Mouse (Mus musculus) lung, adult 18-20 months (tissue): ENCODE data around the gene Ankrd52.

ENCODE experiments used
- DNase-seq, 2 experiments: peaks; one replicate each; pipeline ENCODE4 v3.0.0; 2022; ENCODE audit warnings: mixed read lengths in 2 of 2

Gene Ankrd52

DNA sequence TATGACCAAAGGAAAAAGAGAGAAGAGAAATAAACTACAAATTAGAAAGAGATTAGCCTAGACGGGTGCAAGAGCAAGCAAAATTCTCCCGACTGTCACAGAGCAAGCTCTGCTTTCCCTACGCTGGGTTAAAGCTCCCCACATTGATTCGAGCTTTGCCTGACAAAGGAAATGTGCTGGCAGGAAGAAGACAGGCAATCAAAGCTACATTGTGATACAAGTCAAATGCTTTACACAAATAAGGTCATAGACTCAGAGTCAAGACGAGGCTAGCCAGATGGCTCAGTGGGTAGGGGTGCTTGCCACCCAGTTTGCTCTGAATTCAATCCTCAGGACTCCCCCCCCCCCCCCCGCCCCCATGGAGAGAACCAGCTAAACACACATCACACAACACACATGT is 6.9 kb upstream of the Ankrd52 start:
- no peak for DNase-seq

DNA sequence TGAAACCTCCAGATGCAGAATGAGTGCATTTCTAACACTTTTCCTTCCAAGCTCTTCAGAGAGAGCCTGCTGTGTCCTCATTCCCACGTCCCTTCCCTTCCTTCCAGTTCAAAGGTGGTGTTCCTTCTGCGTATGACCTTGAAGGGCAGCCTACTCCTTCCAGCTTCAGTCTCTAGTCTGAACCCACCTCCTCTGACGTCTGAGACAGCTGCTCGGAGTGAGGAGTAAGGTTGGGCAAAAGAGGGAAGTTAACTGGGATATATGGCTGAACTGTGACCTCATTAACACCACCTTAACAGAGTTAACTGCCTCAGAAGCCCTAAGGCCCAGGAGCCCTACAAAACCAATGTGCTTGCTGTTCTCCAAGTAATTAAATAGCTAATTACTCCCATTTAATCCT is 6.3 kb upstream of the Ankrd52 start:
- DNase-seq: no peak

DNA sequence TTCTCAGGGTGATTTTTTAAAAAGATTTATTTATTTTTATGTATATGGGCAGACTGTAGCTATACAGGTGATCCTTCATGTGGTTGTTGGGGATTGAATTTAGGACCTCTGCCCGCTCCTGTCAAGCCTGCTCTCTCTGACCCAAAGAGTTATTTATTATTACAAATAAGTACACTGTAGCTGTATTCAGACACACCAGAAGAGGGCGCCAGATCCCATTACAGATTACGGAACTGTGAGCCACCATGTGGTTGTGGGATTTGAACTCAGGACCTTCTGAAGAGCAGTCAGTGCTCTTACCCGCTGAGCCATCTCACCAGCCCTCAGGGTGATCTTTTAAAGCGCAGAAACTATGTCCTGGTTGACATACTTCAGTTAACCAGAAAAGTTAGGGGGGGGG is 4.8 kb upstream of the Ankrd52 start:
- no peak for DNase-seq

DNA sequence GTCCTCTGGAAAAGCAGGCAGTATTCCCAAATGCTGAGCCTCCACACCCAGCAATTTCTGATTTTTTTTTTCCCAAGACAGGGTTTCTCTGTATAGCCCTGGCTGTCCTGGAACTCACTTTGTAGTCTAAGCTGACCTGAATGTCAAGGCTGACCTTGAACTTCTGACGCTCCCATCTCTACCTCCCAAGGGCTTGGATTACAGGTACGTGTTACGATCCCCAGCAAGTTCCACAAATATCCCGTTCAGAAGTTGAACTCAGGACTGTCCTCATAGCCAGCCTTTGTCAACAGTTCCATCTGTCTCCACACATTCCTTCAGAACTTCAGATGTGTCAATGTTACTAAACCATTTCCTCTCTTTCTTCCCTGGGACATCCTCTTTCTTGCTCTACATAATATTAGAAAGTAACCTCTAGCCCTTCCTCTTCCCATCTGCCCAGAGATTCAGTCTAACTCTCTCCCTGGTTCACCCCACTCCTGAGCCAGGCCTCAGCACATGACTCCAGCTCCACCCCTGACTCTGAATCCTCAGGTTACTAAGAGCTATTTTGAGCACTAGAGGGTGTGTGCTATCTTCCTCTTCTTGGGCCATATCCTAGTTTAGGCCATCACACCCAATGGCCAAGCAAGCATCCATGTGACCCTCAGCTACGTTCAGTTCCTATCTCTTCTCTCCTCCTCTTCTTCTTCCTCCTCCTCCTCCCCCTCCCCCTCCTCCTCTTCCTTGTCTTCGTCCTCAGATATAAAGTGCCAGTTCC is 3.7 kb upstream of the Ankrd52 start:
- DNase-seq: peak; percentile 39 to 48

DNA sequence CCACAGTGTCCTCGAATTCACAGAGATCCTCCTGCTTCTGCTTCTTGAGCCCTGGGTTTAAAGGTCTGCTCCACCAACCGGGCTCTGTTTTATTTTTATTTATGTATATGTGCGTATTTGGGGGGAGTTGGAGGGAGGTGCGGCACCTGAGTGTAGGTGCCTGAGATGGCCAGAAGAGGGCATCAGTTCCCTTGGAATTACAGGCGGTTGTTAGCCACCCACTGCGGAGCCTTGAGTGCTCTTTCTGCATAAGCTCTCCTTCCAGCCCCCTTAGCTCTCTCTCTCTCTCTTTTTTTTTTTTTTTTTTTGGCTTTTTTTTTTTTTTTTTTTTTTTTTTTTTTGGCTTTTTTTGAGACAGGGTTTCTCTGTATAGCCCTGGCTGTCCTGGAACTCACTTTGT is 2.5 kb upstream of the Ankrd52 start:
- no peak for DNase-seq

DNA sequence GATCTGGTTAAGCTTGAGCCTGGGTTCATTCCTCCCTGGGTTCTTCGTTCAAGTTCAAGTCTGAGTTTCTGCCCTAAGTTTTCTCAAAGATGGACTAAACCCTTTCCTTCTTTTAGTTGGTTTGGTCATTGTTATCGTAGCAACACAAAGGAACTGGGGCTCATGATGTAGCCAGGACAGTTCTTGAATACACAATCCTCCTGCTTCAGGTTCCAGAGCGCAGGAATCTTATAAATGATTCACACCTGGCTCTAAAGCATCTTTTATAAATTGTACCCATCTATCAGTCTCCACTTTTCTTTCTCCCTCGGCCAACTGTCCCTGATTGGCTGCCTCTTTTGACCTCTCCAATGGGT is 838 bp upstream of the Ankrd52 start:
- DNase-seq: no peak

DNA sequence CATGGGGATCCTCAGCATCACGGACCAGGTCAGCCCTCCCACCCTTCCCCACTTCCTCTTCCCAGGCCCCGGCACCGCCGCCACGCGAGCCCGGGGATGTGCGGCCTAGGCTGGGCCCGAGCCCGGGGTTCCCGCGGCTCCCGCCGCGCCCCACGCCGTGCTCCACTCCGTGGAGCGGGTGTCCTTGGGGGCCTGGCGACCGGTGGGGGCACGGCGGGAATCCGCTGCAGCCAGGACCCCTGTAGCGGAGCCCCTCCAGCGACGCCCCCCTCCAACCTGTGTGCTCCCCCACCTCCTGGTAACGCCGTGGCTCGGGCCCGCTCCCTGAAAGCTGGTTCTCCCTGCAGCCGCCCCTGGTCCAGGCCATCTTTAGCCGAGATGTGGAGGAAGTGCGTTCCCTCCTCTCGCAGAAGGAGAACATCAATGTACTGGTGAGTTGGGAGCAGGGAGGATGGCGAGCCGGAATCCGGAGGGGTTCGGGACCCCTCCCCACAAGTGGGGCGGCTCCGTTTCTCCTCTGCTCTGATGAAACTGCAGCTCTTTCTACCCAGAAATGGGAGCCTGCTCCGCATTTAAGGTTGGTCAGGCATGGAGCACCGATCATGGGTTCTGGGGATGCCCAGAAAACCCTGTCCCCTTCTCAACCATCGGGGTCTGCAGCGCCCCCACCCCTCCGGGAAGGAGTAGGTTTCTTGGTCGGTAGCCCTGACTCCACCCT is 466 bp downstream of the Ankrd52 start:
- DNase-seq: peak; percentile 26 to 30

DNA sequence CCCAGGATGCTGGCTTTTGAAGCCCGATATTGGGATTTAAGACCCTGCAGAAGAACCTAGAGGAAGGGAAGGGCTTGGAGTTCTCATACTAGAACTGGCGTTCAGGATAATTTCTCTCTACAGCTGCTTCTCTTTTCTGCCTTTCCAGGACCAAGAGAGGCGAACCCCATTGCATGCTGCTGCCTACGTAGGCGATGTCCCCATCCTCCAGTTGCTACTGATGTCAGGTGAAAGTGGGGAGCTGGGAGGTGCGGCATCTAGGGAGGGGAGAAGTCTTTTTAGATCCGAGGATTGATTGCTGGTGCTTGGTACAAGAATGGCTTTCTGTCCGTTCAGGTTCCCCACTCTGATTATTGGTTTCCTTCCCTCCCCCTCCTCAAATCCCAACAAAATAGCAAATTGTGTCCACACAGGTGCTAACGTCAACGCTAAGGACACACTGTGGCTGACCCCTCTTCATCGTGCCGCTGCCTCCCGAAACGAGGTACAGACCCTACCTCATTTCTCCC is 1.1 kb downstream of the Ankrd52 start:
- DNase-seq: no peak

DNA sequence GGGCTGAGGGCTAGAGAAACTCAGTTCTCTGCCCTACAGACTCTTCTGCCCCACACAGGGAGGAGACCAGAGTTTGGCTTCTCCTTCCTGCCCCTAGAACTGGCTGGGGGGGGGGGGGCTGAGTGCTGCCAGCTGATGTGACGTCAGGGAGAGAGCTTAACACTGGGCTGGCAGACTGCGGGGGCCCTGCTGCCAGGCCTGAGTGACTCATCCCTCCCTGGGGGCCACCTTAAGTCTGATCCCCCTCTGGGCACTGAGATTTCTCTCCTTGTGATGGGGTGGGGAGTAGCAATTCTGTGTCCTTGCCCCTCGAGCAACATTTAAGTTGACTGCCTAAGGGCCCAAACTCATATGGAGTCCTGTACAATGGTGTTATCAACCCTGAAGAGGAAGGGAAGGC is 1.5 kb downstream of the Ankrd52 start:
- DNase-seq: no peak

DNA sequence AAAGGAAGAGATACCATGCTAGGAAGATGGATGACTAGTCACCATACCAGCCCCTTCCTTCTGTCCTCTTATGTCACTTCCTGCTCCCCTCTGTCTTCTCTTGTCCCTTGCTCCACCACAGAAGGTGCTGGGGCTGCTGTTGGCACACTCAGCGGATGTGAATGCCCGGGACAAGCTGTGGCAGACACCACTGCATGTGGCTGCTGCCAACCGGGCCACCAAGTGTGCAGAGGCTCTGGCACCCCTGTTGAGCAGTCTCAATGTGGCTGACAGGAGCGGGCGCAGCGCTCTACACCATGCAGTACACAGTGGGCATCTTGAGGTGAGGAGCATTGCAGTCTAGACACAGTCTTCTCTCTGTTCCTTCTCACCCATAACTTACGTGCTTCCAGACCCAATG is 2.3 kb downstream of the Ankrd52 start:
- DNase-seq: no peak

DNA sequence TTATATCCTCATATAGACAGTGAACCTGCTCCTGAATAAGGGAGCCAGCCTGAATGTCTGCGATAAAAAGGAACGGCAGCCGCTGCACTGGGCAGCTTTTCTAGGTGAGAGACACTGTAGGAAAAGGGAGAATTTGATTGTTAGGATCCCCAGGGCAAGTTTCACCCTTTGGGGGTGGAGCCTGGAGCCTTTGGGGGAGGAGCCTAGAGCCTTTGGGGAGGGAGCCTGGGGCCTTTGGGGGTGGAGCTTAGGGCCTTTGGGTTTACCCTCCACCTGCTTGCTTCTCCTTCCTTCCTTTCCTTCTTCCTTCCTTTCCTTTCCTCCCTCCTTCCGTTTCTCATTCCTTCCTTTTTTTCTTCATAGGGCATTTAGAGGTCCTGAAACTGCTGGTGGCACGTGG is 3.6 kb downstream of the Ankrd52 start:
- no peak for DNase-seq

DNA sequence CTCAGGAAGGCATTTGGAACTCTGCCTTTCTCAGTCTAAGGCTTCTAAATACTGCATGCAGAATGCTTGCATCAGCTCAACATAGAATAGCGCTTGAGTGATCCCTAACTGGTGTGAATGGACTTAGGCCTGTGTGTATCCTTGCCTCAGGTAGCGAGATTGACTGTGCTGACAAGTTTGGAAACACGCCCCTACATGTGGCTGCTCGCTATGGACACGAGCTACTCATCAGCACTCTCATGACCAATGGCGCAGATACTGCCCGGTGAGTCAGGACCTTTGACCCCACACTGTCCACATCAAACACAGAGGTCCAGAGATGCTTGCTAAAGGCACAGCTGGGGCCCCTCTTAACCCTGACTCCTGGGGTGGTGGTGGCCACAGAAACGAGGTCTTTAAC is 5.6 kb downstream of the Ankrd52 start:
- no peak for DNase-seq

DNA sequence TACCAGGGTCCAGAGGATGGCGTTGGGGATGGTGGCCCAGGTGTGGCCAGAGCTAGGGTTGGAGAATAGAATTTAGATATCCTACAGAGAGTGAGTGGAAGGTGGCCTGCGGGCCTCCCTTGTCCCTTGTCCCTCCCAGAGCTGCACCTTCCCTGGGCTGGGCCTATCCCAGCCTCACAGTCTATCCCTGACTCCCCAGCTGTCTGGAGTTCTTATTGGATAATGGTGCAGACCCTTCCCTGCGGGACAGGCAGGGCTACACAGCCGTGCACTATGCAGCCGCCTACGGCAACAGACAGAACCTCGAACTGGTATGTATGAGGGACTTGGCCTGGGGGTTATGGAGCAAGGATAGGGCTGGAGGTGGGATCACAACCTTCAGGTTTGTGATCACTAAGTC is 9.0 kb downstream of the Ankrd52 start:
- DNase-seq: no peak

DNA sequence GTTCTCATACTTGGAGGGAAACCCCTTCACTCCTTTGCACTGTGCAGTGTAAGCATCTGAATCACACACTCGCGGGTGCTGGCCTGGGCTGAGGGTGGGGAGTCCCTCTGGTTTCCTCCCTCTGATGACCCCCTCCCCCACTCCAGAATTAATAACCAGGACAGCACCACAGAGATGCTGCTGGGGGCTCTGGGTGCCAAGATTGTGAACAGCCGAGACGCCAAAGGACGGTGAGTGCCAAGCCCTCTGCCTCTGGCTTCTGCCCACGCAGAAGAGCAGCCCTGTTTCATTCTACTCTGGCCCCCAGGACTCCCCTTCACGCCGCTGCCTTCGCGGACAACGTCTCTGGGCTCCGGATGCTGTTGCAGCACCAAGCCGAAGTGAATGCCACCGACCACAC is 12.0 kb downstream of the Ankrd52 start:
- no peak for DNase-seq

DNA sequence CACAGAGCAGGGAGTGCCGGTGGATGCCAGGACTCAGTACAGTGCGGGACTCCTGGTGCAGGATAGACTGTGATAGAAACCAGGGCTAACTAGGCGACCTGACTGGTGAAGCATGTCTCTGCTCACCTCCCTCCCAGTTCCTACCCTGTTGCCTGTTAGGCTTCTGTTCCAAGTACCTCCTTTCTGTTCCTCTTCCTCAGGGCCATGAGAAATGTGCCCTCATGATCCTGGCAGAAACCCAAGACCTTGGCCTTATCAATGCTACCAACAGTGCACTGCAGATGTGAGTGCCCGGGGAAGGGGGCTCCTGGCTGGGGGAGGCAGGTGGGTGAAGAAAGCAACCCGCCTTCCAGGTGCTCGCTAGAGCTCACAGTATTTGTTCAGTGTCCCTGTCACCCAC is 12.7 kb downstream of the Ankrd52 start:
- no peak for DNase-seq

DNA sequence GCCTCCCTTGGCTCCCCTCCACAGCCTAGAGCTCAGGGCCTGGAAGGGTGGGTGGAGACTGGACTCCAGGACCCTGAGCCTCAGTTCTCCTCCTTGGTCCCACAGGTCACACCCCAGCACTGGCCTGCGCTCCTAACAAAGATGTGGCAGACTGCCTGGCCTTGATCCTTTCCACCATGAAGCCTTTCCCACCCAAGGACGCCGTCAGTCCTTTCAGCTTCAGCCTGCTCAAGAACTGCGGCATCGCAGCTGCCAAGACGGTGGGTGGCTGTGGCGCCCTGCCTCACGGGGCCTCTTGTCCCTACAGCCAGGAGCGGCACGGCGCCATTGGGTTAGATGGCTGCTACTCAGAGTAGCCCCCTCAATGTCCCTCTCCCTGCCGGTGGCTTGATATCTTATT is 13.5 kb downstream of the Ankrd52 start:
- DNase-seq: no peak

DNA sequence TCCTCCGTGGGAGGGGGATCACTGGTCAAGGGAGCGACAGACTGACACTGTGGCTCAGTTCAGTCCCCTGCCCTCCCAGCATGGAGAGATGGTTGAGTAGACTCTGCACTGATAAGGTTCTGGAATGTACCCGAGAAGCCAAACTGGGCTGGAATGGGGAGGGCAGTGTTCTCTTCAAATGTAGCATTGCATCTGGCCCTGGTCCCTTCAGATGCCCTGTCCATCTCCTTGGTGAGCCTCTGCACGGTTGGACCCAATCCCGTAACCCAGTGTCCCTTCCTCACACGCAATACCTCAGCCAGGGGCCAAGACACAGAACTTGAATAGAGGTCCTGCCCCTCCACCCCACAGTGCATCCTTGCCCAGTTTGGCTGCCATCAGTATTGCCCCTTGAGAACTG is 14.9 kb downstream of the Ankrd52 start:
- no peak for DNase-seq

DNA sequence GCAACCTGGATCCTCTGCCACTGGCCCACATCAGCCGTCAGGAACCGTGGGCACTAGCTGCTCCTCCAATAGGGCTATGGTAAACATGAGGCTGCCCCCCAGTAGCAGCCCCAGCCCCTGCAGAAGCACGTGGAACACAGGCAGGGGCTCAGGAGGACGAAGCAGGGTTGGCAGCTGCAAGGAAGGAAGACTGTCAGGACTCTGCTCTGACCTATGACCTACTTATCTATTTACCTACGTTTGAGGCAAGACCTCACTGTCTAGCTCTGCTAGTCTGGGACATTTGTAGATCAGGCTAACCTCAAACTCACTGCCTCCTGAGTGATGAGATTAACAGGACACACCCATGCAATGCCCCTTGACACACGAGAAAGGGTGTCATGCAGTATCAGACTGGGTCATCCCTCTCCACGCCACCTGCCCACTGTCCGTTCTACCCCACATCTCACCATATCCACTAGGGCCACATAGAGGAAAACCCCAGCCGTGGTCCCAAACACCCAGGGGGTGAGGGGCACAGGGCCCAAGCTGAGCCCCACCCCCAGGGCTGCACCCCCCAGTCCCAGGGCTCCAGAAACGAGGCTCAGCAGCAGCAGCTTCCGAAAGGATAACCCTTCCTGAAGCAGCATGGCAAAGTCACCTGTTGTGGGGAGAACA is 19.2 kb downstream of the Ankrd52 start:
- no peak for DNase-seq

DNA sequence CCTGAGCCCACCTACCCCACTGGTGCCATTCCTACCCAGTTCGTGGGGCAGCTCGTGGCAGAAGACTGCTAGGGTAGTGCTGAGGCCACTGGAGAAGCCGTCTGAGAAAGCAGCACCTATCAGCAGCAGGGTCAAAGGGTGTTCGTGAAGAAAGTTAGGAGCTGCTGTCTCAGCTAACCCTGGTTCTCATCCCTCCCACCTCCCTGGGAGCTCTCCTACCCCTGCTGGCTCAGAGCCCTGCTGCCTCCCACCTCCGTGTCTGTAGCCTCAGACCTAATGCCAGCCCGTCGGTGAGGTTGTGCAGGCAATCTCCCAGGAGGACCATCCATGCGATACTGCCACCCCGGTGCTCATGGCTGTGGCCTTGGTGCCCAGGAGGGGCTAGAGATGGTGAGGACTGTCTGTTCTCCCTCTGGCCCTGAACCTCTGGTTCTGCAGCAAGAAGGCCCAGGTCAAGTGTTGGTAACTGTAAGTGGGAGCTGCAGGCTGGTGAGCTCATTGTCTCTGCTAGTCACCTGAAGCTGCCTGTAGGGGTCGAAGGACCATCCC is 19.9 kb downstream of the Ankrd52 start:
- no peak for DNase-seq

DNA sequence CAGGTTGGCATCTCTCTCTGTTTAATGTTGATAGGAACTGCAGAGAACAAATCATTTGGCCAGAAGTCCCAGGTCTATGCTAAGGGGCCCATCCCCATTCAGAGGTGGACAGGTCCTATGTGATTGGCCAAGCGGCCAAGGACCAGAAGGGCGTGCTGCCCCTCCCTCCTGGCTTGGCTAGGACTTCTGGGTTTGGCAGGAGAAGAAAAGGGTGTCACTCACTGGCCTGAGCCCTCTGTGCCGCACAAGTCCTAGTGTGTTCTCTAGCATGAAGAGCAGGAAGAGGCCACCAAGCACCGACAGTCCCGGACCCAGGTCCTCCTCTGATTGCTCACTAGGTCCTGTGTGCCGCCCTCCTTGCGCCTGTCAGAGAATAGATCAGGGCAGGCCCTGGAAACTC is 20.6 kb downstream of the Ankrd52 start:
- peak in 1 of 2 experiments; percentile 26 for DNase-seq

DNA sequence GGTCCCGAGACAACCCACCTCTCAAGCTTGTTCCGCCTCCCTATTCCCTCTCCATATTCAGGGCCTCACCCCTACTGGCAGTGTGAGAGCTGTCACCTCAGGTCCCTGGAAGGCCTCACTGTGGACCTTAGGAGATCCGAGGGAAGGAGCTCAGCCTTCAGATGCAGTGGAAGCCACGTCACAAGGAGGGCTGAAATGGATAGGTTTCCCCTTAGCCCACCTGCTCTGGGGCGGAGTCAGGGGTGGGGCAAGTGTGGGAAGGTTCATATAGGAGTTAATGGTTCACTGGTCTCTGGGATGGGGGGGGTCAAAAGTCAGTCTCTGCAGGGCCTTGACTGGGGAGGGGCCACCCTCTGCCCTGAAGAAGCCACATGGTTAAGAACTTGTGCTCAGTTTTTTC is 23.4 kb downstream of the Ankrd52 start:
- no peak for DNase-seq

DNA sequence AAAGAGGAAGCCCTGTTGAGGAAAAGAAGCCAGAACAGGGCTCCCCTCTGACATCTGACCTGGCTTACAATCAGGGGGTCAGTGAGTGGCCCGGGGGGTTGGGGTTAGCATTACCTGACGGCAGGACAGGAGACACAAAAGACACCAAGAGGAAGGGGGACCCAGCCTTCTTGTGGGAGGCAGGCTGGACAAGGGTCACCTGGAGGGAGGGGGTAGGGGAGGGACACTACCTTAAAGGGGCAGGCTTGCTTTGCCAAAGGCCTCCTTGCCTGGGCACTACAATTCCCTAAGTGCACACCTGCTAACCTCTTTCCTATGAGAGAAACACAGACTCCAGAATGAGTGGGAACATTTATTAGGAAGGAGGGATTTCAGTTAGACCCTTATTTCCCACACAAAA is 24.1 kb downstream of the Ankrd52 start, which contains the start of gene Slc39a5:
Gene Slc39a5 (minus strand): TSS at position 174 of the 400 bp plus-strand sequence.
- DNase-seq: no peak

DNA sequence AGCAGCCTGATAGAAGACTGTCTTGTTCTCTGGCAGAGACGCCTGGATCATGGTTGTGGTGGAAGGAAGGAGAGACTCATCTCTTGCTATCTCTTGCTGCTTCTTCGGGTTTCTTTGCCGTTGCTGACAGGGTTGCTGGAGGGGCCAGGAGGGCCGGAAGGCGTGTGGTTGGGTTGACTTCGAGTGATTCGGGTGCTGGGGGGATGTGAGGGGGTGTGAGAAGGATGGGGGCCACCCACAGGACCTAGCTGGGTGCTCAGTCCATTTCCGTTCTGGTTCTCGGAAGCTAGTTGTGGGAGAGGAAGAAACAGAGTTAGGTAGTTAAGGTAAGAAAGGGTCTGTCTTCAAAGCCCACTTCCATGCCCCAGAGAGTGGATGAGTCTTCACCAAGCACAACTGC is 24.7 kb downstream of the Ankrd52 start:
- DNase-seq: no peak

DNA sequence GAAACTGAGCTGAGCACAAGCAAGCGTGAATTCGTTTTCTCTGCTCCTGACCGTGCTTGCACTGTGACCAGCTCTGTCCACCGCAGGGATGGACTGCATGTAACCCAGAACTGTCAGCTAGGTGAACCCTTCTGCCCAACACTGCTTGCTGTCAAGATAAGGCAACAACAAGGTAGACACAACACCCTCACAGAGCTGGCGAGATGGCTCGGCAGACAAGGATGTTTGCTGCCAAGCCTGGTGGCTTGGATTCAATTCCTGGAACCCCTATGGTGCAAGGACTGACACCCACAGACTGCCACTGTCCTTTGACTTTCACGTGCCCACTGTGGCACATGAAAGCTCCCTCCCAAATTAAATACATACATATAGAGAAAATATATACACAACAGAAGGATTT is 27.0 kb downstream of the Ankrd52 start:
- no peak for DNase-seq
